Mouse (Mus musculus) kidney, embryonic 16.5 days (tissue): ENCODE results near the gene Gapvd1. TPM values are rescaled to one million over a fixed set of nuclear protein-coding genes. Genes with fewer than 3 reads are reported as not detected.

Experiments used
- ATAC-seq: fragments of 200-750 bp; cut with Nextera tagmentation; 2 replicates; pipeline ENCODE4 v1.8.0; 2017; ENCODE audit warnings: moderate TSS enrichment; ENCODE audit not compliant: low FRiP score, low TSS enrichment
- H3K27ac ChIP-seq: fragments of 300-500 bp; sonication (generic); 2 replicates; pipeline ENCODE4 v1.5.1; 2014; ENCODE audit warnings: low read length
- H3K27me3 ChIP-seq: fragments of 300-500 bp; sonication (generic); 2 replicates; pipeline ENCODE4 v1.6.1; 2014; ENCODE audit warnings: low read length, control low read depth, mixed read lengths; ENCODE audit not compliant: insufficient read depth
- H3K36me3 ChIP-seq: fragments of 300-500 bp; sonication (generic); 2 replicates; pipeline ENCODE4 v1.6.1; 2014; ENCODE audit warnings: low read length, control low read depth, mixed read lengths; ENCODE audit not compliant: insufficient read depth
- H3K4me1 ChIP-seq: fragments of 300-500 bp; sonication (generic); 2 replicates; pipeline ENCODE4 v1.6.1; 2014; ENCODE audit warnings: low read length, control low read depth, mixed read lengths; ENCODE audit not compliant: insufficient read depth
- H3K4me2 ChIP-seq: fragments of 300-500 bp; sonication (generic); replicated peaks from 2 replicates; pipeline ENCODE4 v1.6.1; 2014; ENCODE audit warnings: low read depth, low read length
- H3K4me3 ChIP-seq: fragments of 300-500 bp; sonication (generic); 2 replicates; pipeline ENCODE4 v1.5.1; 2014; ENCODE audit warnings: mild to moderate bottlenecking, low read length
- H3K9ac ChIP-seq: fragments of 300-500 bp; sonication (generic); replicated peaks from 2 replicates; pipeline ENCODE4 v1.6.1; 2014; ENCODE audit warnings: low read length
- H3K9me3 ChIP-seq: fragments of 300-500 bp; sonication (generic); 2 replicates; pipeline ENCODE4 v1.6.1; 2016; ENCODE audit warnings: low read length, control low read depth
- WGBS: fragments of 180-500 bp; shearing (Covaris S2); extraction: QIAGEN DNeasy Blood & Tissue Kit; methylation state at CpG from one replicate; pipeline ENCODE4 v1.1.7; 2014; 5-methylcytosine and 5-hydroxymethylcytosine counted together
- polyA plus RNA-seq: library from polyadenylated mRNA; unstranded; fragments of >200 nt; fragmentation: Nextera tagmentation; extraction: Ambion mirVana; gene quantifications from 2 replicates; pipeline ENCODE4 v1.2.1, GENCODE M21; 2015

Gene Gapvd1
- polyA plus RNA-seq, 1 experiment from 2014 or later: 76.3 TPM

DNA sequence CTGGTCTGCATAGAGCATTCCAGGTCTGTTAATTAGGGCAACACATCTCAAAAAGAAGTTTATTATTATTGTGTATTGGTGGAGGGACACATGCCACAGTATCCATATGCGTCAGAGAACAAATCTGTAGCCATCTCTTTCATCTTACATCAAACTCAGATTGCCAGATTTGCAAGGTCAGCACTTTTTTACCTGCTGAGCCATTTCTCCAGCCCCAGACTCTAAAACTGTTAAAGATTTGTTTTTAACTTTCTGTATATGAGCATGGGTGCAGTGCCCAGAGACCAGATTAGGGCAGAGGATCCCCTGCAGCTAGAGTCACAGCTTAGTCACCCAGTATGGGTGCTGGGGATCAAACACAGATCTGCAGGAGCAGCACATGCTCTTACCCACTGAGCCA lies 18.4 kb downstream of the Gapvd1 start:
- ATAC-seq: no peak
- WGBS: 83% methylated on average over 1 of the region's 1 CpGs
- Histone ChIP-seq H3K9ac (no peak overlapping the region), H3K4me3 (no peak overlapping the region), H3K4me1 (no peaks in the 10 kb centered on the region), H3K36me3 (no peaks in the 10 kb centered on the region), H3K4me2 (no peak overlapping the region), H3K9me3 (no peaks in the 10 kb centered on the region), H3K27ac (no peak overlapping the region), H3K27me3 (no peaks in the 10 kb centered on the region)

DNA sequence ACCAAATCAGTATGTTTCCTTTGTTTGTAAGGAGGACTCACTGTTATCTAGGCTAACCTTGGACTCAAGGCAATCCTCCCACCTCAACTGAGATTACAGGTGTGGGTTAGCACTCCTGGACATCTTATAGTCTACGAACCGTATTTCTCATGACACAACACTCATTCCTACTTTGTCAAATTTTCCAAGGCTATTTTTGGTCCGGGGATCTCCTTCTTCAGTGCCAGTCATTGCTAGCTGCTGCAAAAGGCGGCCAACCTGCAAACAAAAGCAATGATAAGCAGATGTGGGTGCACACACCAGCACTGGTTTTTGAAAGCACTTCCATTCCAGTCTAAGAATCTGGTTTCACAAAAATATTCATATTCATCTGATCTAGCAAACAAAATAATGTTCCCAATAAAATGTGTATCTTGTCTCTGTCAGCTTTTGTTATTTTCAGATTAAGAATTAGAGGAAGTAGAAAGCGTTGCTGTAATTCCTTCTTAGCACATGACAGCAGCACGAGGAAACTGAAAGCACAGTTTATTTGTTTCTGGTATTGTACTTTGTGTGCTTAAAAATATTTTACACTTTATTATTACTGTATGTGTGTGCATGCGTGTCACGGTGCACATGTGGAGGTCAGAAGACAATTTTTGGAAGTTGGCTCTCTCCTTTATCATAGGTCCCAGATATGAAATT lies 27.8 kb downstream of the Gapvd1 start:
- no peak overlapping the region for H3K4me3 ChIP-seq
- H3K4me2 ChIP-seq: no peak overlapping the region
- no peaks in the 10 kb centered on the region for H3K9me3 ChIP-seq
- H3K4me1 ChIP-seq: no peaks in the 10 kb centered on the region
- no peaks in the 10 kb centered on the region for H3K27me3 ChIP-seq
- WGBS: 93% methylated on average over 8 of the region's 8 CpGs
- H3K9ac ChIP-seq: no peak overlapping the region
- ATAC-seq: no peak
- H3K36me3 ChIP-seq: peaks cover 36% of the 10 kb centered on the region
- H3K27ac ChIP-seq: no peak overlapping the region

DNA sequence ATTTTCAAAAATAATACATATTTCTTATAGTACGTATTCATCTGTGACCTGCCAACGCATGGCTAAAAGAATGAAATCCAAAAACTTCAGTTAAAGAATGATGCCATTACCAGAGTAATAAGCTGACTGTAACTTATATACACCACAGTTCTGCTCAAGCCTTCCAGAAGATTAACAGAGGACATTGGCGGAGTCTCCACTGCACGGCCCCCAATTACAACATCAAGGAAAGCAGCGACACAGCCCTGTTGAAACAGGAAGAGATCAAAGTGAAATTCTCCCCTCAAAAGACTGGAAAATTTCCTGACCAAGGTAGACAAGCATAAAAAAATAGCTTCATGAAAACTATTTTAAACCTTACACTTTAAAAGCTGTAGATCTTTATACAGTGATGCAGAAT lies 29.8 kb downstream of the Gapvd1 start:
- no peaks in the 10 kb centered on the region for H3K9me3 ChIP-seq
- no peaks in the 10 kb centered on the region for H3K27me3 ChIP-seq
- no peak overlapping the region for H3K4me3 ChIP-seq
- H3K27ac ChIP-seq: no peak overlapping the region
- no peak overlapping the region for H3K4me2 ChIP-seq
- peaks cover 39% of the 10 kb centered on the region for H3K36me3 ChIP-seq
- H3K9ac ChIP-seq: no peak overlapping the region
- 94% methylated on average over 5 of the region's 5 CpGs for WGBS
- H3K4me1 ChIP-seq: no peaks in the 10 kb centered on the region
- no peak for ATAC-seq

DNA sequence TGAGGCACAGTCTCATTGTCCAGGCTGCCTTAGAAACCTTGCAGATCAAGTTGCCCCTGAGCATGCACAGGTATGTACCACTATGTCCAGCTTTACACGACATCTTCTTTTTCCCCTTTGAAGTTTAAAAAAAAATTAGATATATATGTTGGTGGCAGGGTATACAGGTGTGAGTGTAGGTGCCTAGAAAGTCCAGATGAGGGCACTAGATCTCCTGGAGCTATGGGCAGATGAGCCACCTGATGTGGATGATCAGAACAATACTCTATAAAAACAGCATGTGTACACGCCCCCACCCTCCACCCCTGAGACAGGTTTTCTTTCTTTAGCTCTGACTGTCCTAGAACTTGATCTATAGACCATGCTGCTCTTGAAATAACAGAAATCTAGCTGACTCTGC lies 36.8 kb downstream of the Gapvd1 start:
- Histone ChIP-seq H3K27me3 (no peaks in the 10 kb centered on the region), H3K4me2 (no peak overlapping the region), H3K4me1 (no peaks in the 10 kb centered on the region), H3K27ac (no peak overlapping the region), H3K36me3 (peaks cover 52% of the 10 kb centered on the region), H3K9me3 (no peaks in the 10 kb centered on the region), H3K4me3 (no peak overlapping the region), H3K9ac (no peak overlapping the region)
- no peak for ATAC-seq
- WGBS: 79% methylated on average over 2 of the region's 2 CpGs

DNA sequence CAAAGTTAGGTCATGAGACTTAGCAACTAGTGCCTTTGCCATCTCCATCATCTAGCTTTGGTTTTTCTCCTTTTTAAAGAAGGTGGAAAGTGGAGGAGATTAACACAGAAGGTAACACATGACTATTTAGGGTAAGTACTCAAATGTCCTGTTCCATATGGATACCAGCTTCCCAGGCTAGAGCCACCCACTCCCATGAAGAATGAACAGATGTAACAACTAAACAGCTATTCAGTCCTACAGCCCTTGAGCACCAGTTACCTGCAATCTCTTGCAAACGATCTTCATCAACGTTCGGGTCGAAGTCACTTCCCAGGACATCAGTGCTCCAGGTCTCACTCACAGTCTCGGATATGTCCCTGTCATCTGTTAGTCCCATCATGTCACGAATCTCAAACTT lies 43.1 kb downstream of the Gapvd1 start:
- Histone ChIP-seq H3K9me3 (no peaks in the 10 kb centered on the region), H3K27me3 (no peaks in the 10 kb centered on the region), H3K9ac (no peak overlapping the region), H3K27ac (no peak overlapping the region), H3K4me1 (no peaks in the 10 kb centered on the region), H3K36me3 (peaks cover 59% of the 10 kb centered on the region), H3K4me2 (no peak overlapping the region), H3K4me3 (no peak overlapping the region)
- no peak for ATAC-seq
- 94% methylated on average over 6 of the region's 6 CpGs for WGBS

DNA sequence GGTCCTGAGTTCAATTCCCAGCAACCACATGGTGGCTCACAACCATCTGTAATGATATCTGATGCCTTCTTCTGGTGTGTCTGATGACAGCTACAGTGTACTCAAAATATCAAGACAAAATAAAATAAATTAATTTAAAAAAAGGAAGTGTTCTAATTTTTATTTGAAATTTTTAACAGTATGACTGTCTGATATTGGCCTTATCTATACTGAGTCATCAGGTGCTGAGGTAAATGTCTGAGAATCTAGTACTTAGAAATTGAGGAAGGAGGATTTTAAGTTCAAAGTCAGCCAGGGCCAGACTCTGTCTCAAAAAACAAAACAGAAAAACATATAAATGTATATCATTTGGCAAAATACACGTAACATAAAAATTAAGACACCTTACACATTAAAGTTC lies 46.4 kb downstream of the Gapvd1 start:
- H3K27me3 ChIP-seq: no peaks in the 10 kb centered on the region
- peaks cover 67% of the 10 kb centered on the region for H3K36me3 ChIP-seq
- no peak overlapping the region for H3K4me3 ChIP-seq
- H3K9ac ChIP-seq: no peak overlapping the region
- 100% methylated on average over 1 of the region's 1 CpGs for WGBS
- no peaks in the 10 kb centered on the region for H3K4me1 ChIP-seq
- no peaks in the 10 kb centered on the region for H3K9me3 ChIP-seq
- no peak overlapping the region for H3K27ac ChIP-seq
- no peak overlapping the region for H3K4me2 ChIP-seq
- ATAC-seq: no peak

DNA sequence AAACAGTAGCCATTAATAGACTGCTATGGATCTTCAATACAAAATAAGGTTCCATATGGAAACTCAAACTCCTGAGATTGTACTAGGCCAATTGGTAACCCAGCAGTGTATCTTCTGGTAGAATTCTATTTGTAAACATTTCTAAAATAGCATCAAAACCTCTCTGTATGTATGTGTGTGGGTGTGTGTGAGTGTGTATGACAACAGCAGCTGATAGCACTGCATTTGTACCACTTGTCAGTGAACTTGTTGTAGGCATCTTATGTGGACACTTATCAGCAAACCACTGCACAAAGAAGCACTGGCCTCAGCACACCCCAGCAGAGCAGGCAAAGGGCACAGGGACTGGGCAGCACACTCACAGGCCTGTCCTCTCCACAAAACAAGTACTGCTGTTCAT lies 58.4 kb downstream of the Gapvd1 start:
- Histone ChIP-seq H3K9me3 (no peaks in the 10 kb centered on the region), H3K4me3 (no peak overlapping the region), H3K36me3 (peaks cover 48% of the 10 kb centered on the region), H3K27ac (no peak overlapping the region), H3K27me3 (no peaks in the 10 kb centered on the region), H3K4me2 (no peak overlapping the region), H3K4me1 (no peaks in the 10 kb centered on the region), H3K9ac (no peak overlapping the region)
- no peak for ATAC-seq

DNA sequence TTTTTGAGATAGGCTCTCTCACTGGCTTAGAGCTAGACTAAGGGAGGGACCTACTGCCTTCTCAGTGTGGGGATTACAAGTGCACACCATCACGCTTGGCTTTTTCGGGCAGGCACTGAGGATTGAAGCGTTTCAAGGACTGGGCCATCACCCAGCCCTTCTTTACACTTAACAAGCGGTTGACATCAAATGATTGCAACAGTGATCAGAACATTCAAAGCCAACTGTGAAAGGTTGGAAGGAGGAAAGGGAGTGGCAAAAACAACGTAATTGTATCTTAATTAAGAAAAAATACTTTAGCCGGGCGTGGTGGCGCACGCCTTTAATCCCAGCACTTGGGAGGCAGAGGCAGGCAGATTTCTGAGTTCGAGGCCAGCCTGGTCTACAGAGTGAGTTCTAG lies 62.2 kb downstream of the Gapvd1 start:
- Histone ChIP-seq H3K4me2 (no peak overlapping the region), H3K9me3 (no peaks in the 10 kb centered on the region), H3K9ac (no peak overlapping the region), H3K4me1 (no peaks in the 10 kb centered on the region), H3K27me3 (no peaks in the 10 kb centered on the region), H3K36me3 (peaks cover 48% of the 10 kb centered on the region), H3K4me3 (no peak overlapping the region), H3K27ac (no peak overlapping the region)
- no peak for ATAC-seq
- 95% methylated on average over 10 of the region's 10 CpGs for WGBS

DNA sequence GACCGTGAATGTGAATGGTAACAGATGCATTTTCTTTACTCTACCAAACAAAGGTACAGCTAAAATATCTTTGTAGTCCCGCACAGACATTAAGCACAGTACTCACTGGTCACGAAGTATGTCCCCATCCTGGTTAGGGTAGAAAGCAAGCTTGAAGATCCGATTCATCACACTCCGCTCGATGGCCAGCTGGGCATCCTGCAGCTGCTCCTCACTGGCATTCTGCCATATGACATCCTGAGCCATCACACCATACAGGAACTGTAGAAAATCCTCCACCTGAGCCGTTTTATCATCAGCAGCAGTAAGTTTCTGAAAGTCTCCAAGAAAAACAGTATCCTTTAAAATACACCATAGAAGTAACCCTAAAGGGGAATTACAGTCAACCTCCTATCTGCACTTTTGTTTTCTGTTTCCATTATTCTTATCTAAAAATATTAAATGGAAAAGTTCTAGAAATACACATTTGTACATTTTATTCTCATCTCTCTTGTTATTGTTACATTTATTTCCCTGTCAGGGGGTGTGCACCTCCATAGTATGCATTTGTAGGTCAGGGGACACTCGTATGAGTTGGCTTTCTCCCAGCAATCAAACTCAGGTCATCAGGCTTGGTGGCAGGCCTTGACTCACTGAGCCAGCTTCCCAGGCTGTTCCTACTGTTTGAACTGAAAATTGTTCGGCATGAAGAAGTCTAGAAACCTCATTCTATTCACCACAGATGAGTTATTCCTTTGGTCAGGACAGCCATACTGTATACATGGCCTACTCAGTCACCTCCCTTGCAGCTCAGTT lies 70.8 kb downstream of the Gapvd1 start:
- Histone ChIP-seq H3K36me3 (peaks cover 55% of the 10 kb centered on the region), H3K9me3 (no peaks in the 10 kb centered on the region), H3K4me2 (no peak overlapping the region), H3K27me3 (no peaks in the 10 kb centered on the region), H3K27ac (no peak overlapping the region), H3K4me1 (no peaks in the 10 kb centered on the region), H3K9ac (no peak overlapping the region), H3K4me3 (no peak overlapping the region)
- no peak for ATAC-seq
- WGBS: 89% methylated on average over 9 of the region's 9 CpGs

DNA sequence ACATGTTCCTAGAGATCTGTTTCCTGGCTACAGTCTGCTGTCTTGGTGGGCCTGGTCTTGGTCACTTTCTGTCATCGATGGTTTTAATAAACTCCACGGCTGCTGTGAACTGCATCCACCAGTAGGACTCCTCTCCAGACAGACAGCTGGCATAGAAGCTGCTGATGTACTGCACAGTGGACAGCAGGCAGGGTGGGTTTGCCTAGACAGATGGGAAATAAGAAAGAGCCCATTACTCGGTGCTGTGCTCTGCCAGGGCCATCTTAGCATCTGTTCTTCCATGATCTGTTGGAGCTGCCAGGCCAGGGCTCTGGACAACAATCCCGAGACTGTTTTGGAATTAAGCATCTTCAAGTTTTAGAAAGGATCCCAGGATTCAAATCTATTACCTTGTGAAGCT lies 77.1 kb downstream of the Gapvd1 start:
- 94% methylated on average over 4 of the region's 4 CpGs for WGBS
- H3K27ac ChIP-seq: no peak overlapping the region
- H3K27me3 ChIP-seq: no peaks in the 10 kb centered on the region
- no peaks in the 10 kb centered on the region for H3K9me3 ChIP-seq
- H3K36me3 ChIP-seq: peaks cover 43% of the 10 kb centered on the region
- no peak overlapping the region for H3K9ac ChIP-seq
- no peaks in the 10 kb centered on the region for H3K4me1 ChIP-seq
- no peak overlapping the region for H3K4me2 ChIP-seq
- no peak overlapping the region for H3K4me3 ChIP-seq
- ATAC-seq: no peak
